Mouse (Mus musculus): ENCODE data around the gene Fabp7. TPM values are rescaled to one million over a fixed set of nuclear protein-coding genes. Genes with fewer than 3 reads are reported as not detected.

Gene Fabp7
- not detected in 2 replicates for polyA plus RNA-seq (2012; ENCODE audit: low replicate concordance)

DNA sequence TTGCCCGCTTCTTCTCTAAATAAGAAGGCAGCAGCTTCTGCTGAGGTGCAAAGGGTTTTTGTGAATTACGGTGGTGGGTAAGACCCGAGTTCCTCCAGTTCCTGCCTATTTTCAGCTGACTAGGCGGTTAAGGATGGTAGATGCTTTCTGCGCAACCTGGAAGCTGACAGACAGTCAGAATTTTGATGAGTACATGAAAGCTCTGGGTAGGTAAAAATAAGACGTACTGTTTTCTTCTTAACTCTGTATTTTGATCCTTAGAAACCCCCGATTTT lies at the start of gene Fabp7:
Gene Fabp7 (plus strand): TSS at position 6 of the 275 bp plus-strand sequence.

DNA sequence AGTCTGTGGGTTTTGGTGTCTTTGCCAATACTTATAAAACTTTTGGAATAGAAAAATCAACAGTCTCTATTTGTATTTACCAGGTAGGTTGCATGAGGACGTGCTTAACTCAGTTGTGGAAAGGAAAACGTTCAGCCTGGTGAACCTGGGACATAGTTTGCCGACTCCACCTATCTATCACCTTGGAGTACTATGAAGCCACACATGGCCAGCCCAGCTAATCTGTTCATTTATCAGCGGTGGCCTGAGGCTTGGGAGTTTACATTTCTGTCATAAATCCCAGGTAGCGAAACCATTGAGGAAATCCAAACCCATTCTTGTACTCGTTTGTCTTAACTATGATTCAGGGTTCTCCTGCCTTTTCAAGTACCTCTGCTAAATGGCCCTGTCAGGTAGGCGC lies 9.3 kb downstream of the Fabp7 start, which contains the start of gene Smpdl3a:
Gene Smpdl3a (plus strand): TSS at position 318 of the 400 bp plus-strand sequence.

Other genes with a start within 250 kb of the Fabp7 start
- gene Pkib, start 152.9 kb upstream of the Fabp7 start, polyA plus RNA-seq (2012; ENCODE audit: low replicate concordance): 2.0 and 3.1 TPM in 2 replicates
- 11.4 and 11.8 TPM in 2 replicates for gene Smpdl3a, start 9.5 kb downstream of the Fabp7 start, polyA plus RNA-seq (2012; ENCODE audit: low replicate concordance)